ENCODE assay signal across 8 mouse cellular contexts in genomic region chr9:70541584-70541983, GRCm38 (mm10). TPM values are rescaled to one million over a fixed set of nuclear protein-coding genes. Genes with fewer than 3 reads are reported as not detected.
DNase-seq lines count a peak whose midpoint lies in the region; ATAC-seq and TF ChIP-seq lines count a peak whose summit lies in the region.

No protein-coding gene starts in this region.

- H3K4me2 ChIP-seq in heart, embryonic 16.5 days (ENCODE audit: low read depth, low read length) = peak overlapping the region; percentile 79

- no peak for TF ChIP-seq CTCF in heart, adult 2 months (IDR thresholded peaks at IDR 0.05)

- in situ Hi-C loops in ES-E14 (cut with MboI; ENCODE audit: low sequenced_read_pairs in 2 of 2, unreplicated experiment in 2 of 2) = no loop called here

- H3K27ac ChIP-seq in heart, adult 2 months = no peak overlapping the region; the same call in 1 of the 2 replicates
- peak overlapping the region; percentile 88; the same call in 1 of the 2 replicates for H3K27ac ChIP-seq in ES-E14 (ENCODE audit: insufficient read depth, low read depth, low read length, poor library complexity, severe bottlenecking)
- no peak overlapping the region for H3K27ac ChIP-seq in heart, embryonic 16.5 days (ENCODE audit: low read length)

- peaks cover 5% of the 10 kb centered on the region for H3K36me3 ChIP-seq in heart, adult 2 months (ENCODE audit: control insufficient read depth, insufficient read depth, low read length)
- 0 out of 2 replicates have a peak, but pooled peaks cover 2% of the 10 kb centered on the region for H3K36me3 ChIP-seq in ES-E14 (ENCODE audit: control insufficient read depth, insufficient read depth, low read length, poor library complexity, severe bottlenecking)
- no peaks in the 10 kb centered on the region for H3K36me3 ChIP-seq in heart, embryonic 16.5 days (ENCODE audit: control insufficient read depth, insufficient read depth)

- peaks cover 2% of the 10 kb centered on the region; the same call in 1 of the 2 replicates for H3K4me1 ChIP-seq in heart, adult 2 months (ENCODE audit: control insufficient read depth, insufficient read depth, low read length)
- H3K4me1 ChIP-seq in ES-E14 (ENCODE audit: control insufficient read depth in 2 of 2, insufficient read depth in 2 of 2, low read length in 2 of 2, poor library complexity in 1 of 2) = peaks cover 2 to 3% of the 10 kb centered on the region in 2 experiments; a peak in 3 of 4 replicates
- peaks cover 10% of the 10 kb centered on the region for H3K4me1 ChIP-seq in heart, embryonic 16.5 days (ENCODE audit: control insufficient read depth, insufficient read depth, low read length)

- H3K9me3 ChIP-seq in ES-E14 (ENCODE audit: control insufficient read depth, insufficient read depth, low read depth, low read length) = no peaks in the 10 kb centered on the region
- H3K9me3 ChIP-seq in heart, embryonic 16.5 days (replicated peaks; ENCODE audit: control insufficient read depth, low read length) = no peaks in the 10 kb centered on the region

- no peaks in the 10 kb centered on the region for H3K27me3 ChIP-seq in heart, adult 2 months (ENCODE audit: control insufficient read depth, insufficient read depth, low read length)
- no peaks in the 10 kb centered on the region for H3K27me3 ChIP-seq in heart, embryonic 16.5 days (ENCODE audit: control insufficient read depth, insufficient read depth, low read length)

- no peak for DNase-seq in heart, adult 2 months
- no peak for DNase-seq in heart, postnatal 10 days
- no peak for DNase-seq in ES-E14 (ENCODE audit: low read depth, low spot score)
- DNase-seq in lung, postnatal 36 days = peak; percentile 21
- no peak for DNase-seq in layer of hippocampus, adult 9-10 months (ENCODE audit: low spot score)
- no peak for DNase-seq in urinary bladder, postnatal 25 days (ENCODE audit: low spot score)
- DNase-seq in frontal cortex, postnatal 10 days (ENCODE audit: low spot score in 2 of 2) = no peak

- H3K79me2 ChIP-seq in heart, adult 2 months (replicated peaks; ENCODE audit: control insufficient read depth, insufficient read depth, low read length) = no peaks in the 10 kb centered on the region

- TF ChIP-seq POLR2A in heart, adult 2 months (IDR thresholded peaks at IDR 0.05; ENCODE audit: insufficient read depth, low read depth, low read length) = no peak

- TF ChIP-seq EP300 in heart, adult 2 months (IDR thresholded peaks at IDR 0.05; ENCODE audit: insufficient read depth, low read depth, low read length) = no peak

- intact Hi-C loops in heart, adult 2 months (cut with DNase I) = loop anchor here (2.0 kb wide), 1 partner anchor 115 kb away; the partner anchor contains the start of genes Gm10642 and Mindy2
- intact Hi-C loops in heart, postnatal 10 days (cut with DNase I) = no loop called here

- H3K4me3 ChIP-seq in heart, adult 2 months = peak overlapping the region; percentile 75; the same call in 1 of the 2 replicates
- peak overlapping the region; percentile 92 to 93 for H3K4me3 ChIP-seq in ES-E14 (ENCODE audit: insufficient read depth in 1 of 2, low read depth in 1 of 2, low read length in 2 of 2, poor library complexity in 1 of 2, severe bottlenecking in 1 of 2)
- peak overlapping the region; percentile 79 for H3K4me3 ChIP-seq in heart, embryonic 16.5 days (ENCODE audit: low read length)

- no peak for ATAC-seq in heart, embryonic 16.5 days (replicated peaks; ENCODE audit: extremely low read depth, insufficient read depth, low FRiP score)

- WGBS in heart, adult 2 months = 24% methylated on average over 6 of the region's 6 CpGs
- WGBS in heart, embryonic 16.5 days = 11% methylated on average over 6 of the region's 6 CpGs

- no peak overlapping the region for H3K9ac ChIP-seq in heart, adult 2 months (ENCODE audit: low read depth, low read length)
- peak overlapping the region; percentile 68; the same call in 1 of the 2 replicates for H3K9ac ChIP-seq in ES-E14 (ENCODE audit: insufficient read depth, low read depth, low read length, poor library complexity, severe bottlenecking)
- H3K9ac ChIP-seq in heart, embryonic 16.5 days (ENCODE audit: low read length) = peak overlapping the region; percentile 78

TF ChIP-seq in ES-E14, 5 proteins besides CTCF, POLR2A, EP300 and RAD21:
- TF ChIP-seq HCFC1 (IDR thresholded peaks at IDR 0.05; ENCODE audit: borderline replicate concordance, insufficient read depth, low read length) (no peak), ZNF384 (IDR thresholded peaks at IDR 0.05; ENCODE audit: low read depth, low read length) (no peak), MAFK (IDR thresholded peaks at IDR 0.05; ENCODE audit: insufficient read depth, low read depth, low read length) (no peak), CHD2 (IDR thresholded peaks at IDR 0.05; ENCODE audit: low read depth, low read length) (no peak), ZC3H11A (IDR thresholded peaks at IDR 0.05; ENCODE audit: borderline replicate concordance, low read depth, low read length) (no peak)
TF ChIP-seq in ES-E14: peak in this region for 0.

RNA-seq across cellular contexts. Expression of gene Sltm, which starts 1.0 kb away (rescaled TPM):
- total RNA-seq in heart, adult 2 months (2021) = 10 to 100 TPM; 20.9 to 21.9 TPM
- 6.4 and 8.9 TPM in 2 replicates for polyA plus RNA-seq in heart, adult 2 months (2012; rRNA removed)
- 10 to 100 TPM; 30.7 to 30.8 TPM for total RNA-seq in heart, postnatal 10 days (2021)
- 50.5 and 58.6 TPM in 2 replicates for total RNA-seq in ES-E14 (2012; rRNA removed)
- 32.4 and 35.6 TPM in 2 replicates for polyA plus RNA-seq in heart, embryonic 16.5 days (2015; fragmentation: Nextera tagmentation; extraction: Ambion mirVana)

RNA-seq across cellular contexts. Expression of gene Rnf111, which starts 38.1 kb away (rescaled TPM):
- total RNA-seq in heart, adult 2 months (2021) = 10 to 100 TPM; 19.4 to 19.8 TPM
- polyA plus RNA-seq in heart, adult 2 months (2012; rRNA removed) = 25.2 and 25.7 TPM in 2 replicates
- total RNA-seq in heart, postnatal 10 days (2021) = 10 to 100 TPM; 29.8 to 33.2 TPM
- total RNA-seq in ES-E14 (2012; rRNA removed) = 18.4 and 24.3 TPM in 2 replicates
- 19.5 and 19.8 TPM in 2 replicates for polyA plus RNA-seq in heart, embryonic 16.5 days (2015; fragmentation: Nextera tagmentation; extraction: Ambion mirVana)
